Mouse (Mus musculus) neural tube, embryonic 11.5 days (tissue): Measurements from ENCODE around the gene Psen2. TPM values are rescaled to one million over a fixed set of nuclear protein-coding genes. Genes with fewer than 3 reads are reported as not detected.
A peak's percentile ranks its signal among the peaks of the same experiment; 100 is the strongest.

Source experiments
- ATAC-seq: fragments of 200-750 bp; cut with Nextera tagmentation; 2 replicates; pipeline ENCODE4 v1.8.0; 2017; ENCODE audit warnings: moderate number of reproducible peaks, mild to moderate bottlenecking, moderate TSS enrichment, moderate library complexity; ENCODE audit not compliant: insufficient read depth, low FRiP score, low TSS enrichment
- DNase-seq: peaks from one replicate; pipeline ENCODE4 v3.0.0-alpha.2; 2015; ENCODE audit warnings: low spot score
- H3K27ac ChIP-seq: fragments of 300-500 bp; sonication (generic); 2 replicates; pipeline ENCODE4 v1.5.1; 2014; ENCODE audit warnings: low read depth, mild to moderate bottlenecking, low read length
- H3K27me3 ChIP-seq: fragments of 300-500 bp; sonication (generic); 2 replicates; pipeline ENCODE4 v1.6.1; 2014; ENCODE audit warnings: mild to moderate bottlenecking, low read length, mixed read lengths; ENCODE audit not compliant: control insufficient read depth, insufficient read depth
- H3K36me3 ChIP-seq: fragments of 300-500 bp; sonication (generic); 2 replicates; pipeline ENCODE4 v1.6.1; 2014; ENCODE audit warnings: mild to moderate bottlenecking, low read length, moderate library complexity, mixed read lengths; ENCODE audit not compliant: control insufficient read depth, insufficient read depth
- H3K4me1 ChIP-seq: fragments of 300-500 bp; sonication (generic); 2 replicates; pipeline ENCODE4 v1.6.1; 2014; ENCODE audit warnings: low read length, mixed read lengths; ENCODE audit not compliant: control insufficient read depth, insufficient read depth
- H3K4me2 ChIP-seq: fragments of 300-500 bp; sonication (generic); 2 replicates; pipeline ENCODE4 v1.6.1; 2014; ENCODE audit warnings: low read depth, mild to moderate bottlenecking, moderate library complexity
- H3K4me3 ChIP-seq: fragments of 300-500 bp; sonication (generic); 2 replicates; pipeline ENCODE4 v1.5.1; 2014; ENCODE audit warnings: low read depth, low read length
- H3K9ac ChIP-seq: fragments of 300-500 bp; sonication (generic); 2 replicates; pipeline ENCODE4 v1.6.1; 2014; ENCODE audit warnings: mild to moderate bottlenecking, low read length
- H3K9me3 ChIP-seq: fragments of 300-500 bp; sonication (generic); 2 replicates; pipeline ENCODE4 v1.6.1; 2016; ENCODE audit warnings: low read length; ENCODE audit not compliant: control insufficient read depth
- WGBS: fragments of 180-500 bp; shearing (Covaris S2); extraction: QIAGEN DNeasy Blood & Tissue Kit; methylation state at CpG from one replicate; pipeline ENCODE4 v1.1.7; 2014; 5-methylcytosine and 5-hydroxymethylcytosine counted together
- polyA plus RNA-seq: library from polyadenylated mRNA; unstranded; fragments of >200 nt; fragmentation: Nextera tagmentation; extraction: Ambion mirVana; gene quantifications from 2 replicates; pipeline ENCODE4 v1.2.1, GENCODE M21; 2014

Psen2 gene
- polyA plus RNA-seq, 1 experiment from 2014 or later, result 7.5 TPM

DNA sequence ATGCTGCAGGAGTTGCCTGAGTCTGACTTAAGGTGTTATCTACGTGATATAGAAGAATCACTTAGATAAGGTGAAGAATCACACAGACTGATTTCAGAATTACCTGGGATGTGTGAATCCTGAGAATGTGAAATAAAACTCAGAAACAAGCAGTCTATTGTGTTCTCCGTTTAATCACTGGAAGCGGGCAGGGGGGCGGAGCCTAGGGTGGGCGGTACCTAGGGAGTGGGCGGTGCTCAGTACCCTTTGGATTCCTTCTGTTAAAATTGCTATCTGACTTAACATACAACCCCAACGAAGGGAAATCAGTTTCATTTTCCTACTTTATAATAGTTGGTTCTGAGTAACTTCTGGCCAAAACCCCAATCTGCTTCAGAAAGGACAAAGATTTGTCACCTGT, 2.2 kb upstream of the Psen2 start:
- H3K27ac ChIP-seq, result no peak overlapping the region
- no peaks in the 10 kb centered on the region for H3K27me3 ChIP-seq
- no peaks in the 10 kb centered on the region for H3K4me1 ChIP-seq
- H3K4me2 ChIP-seq, result no peak overlapping the region
- DNase-seq (peak; percentile 55), ATAC-seq (no peak)
- WGBS, result 14% methylated on average over 7 of the region's 7 CpGs
- H3K36me3 ChIP-seq, result no peaks in the 10 kb centered on the region
- H3K9me3 ChIP-seq, result no peaks in the 10 kb centered on the region
- no peak overlapping the region for H3K4me3 ChIP-seq
- H3K9ac ChIP-seq, result no peak overlapping the region

DNA sequence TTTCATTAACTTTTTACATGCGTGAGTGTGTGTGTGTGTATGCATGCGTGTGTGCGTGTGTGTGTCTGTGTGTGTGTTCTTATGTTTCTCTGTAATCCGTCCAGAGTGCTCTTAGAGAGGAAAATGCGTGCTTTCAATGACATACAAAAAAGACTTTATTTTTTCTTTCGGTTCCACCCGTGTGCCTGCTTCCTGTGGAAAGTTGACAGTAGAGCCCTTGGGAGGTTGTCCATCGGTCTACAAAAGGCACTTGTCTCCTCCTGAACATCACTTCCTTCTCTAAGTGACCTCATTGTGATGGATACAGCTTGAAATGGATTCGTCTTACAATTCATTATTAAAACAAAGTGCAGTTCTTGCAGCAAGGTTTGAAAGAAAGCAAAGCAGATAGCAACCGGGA, 1.6 kb upstream of the Psen2 start:
- H3K4me3 ChIP-seq, result no peak overlapping the region
- ATAC-seq (no peak), DNase-seq (no peak)
- no peaks in the 10 kb centered on the region for H3K36me3 ChIP-seq
- H3K27me3 ChIP-seq, result no peaks in the 10 kb centered on the region
- H3K4me2 ChIP-seq, result no peak overlapping the region
- H3K9me3 ChIP-seq, result no peaks in the 10 kb centered on the region
- H3K4me1 ChIP-seq, result no peaks in the 10 kb centered on the region
- WGBS, result 73% methylated on average over 10 of the region's 10 CpGs
- H3K27ac ChIP-seq, result no peak overlapping the region
- no peak overlapping the region for H3K9ac ChIP-seq

DNA sequence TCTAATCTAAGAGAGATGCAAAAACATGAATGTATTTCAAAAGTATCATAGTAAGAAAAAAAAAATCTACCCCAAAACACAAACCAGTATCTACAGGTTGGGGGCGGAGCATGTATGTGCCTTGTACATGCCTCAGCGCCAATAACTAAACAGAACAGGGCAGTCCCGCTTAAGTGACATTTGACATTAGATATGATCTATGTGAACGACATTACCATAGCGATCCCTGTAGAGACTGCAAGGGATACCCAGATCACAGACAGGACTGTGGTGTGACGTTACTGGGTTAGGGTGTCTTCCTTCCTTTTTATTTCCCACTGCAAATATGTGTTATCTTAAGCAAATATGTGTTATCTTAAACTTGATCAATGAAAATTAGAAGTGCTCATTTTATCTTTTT, 1.2 kb upstream of the Psen2 start:
- H3K4me2 ChIP-seq, result no peak overlapping the region
- no peak overlapping the region for H3K4me3 ChIP-seq
- H3K27me3 ChIP-seq, result no peaks in the 10 kb centered on the region
- no peaks in the 10 kb centered on the region for H3K36me3 ChIP-seq
- H3K9me3 ChIP-seq, result no peaks in the 10 kb centered on the region
- H3K27ac ChIP-seq, result no peak overlapping the region
- DNase-seq (no peak), ATAC-seq (no peak)
- H3K4me1 ChIP-seq, result no peaks in the 10 kb centered on the region
- H3K9ac ChIP-seq, result no peak overlapping the region
- 92% methylated on average over 6 of the region's 6 CpGs for WGBS

DNA sequence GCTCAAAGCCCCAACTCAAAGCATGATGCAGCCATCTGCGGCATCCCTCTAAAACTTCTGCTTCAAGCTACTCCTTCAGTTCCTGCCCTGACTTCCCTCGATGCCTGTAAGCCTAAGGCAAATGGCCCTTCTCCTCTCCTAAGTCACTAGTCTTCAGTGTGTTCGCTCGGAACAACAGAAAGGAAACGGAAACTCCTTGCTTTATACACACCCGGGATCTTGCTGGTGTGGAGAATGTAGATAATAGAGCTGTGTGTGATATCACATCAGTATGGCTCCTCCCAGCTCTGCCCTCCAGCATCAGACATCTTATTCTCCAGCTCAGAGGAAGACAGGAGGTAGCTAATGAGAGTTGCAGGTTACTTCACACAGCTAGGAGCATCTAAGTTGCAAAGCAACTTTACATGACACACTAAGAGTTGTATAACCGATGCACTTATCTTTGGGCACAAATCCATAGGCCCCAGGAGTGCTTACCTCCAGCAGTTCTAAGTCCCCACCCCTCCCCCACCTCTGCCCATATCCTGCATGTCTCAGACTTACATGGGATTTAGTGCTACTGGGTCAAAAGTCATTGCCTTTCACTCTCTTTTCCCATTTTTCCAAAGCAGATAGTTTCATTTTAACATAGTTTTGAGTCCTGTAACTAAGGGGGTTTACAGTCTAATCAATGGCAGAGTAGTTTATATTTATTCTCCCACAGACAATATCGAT, 1.2 kb downstream of the Psen2 start:
- DNase-seq, result no peak
- H3K9ac ChIP-seq, result no peak overlapping the region
- no peaks in the 10 kb centered on the region for H3K9me3 ChIP-seq
- ATAC-seq, result no peak
- no peaks in the 10 kb centered on the region for H3K4me1 ChIP-seq
- no peak overlapping the region for H3K4me2 ChIP-seq
- H3K27ac ChIP-seq, result no peak overlapping the region
- no peaks in the 10 kb centered on the region for H3K27me3 ChIP-seq
- H3K36me3 ChIP-seq, result no peaks in the 10 kb centered on the region
- H3K4me3 ChIP-seq, result no peak overlapping the region
- WGBS, result 85% methylated on average over 8 of the region's 8 CpGs

DNA sequence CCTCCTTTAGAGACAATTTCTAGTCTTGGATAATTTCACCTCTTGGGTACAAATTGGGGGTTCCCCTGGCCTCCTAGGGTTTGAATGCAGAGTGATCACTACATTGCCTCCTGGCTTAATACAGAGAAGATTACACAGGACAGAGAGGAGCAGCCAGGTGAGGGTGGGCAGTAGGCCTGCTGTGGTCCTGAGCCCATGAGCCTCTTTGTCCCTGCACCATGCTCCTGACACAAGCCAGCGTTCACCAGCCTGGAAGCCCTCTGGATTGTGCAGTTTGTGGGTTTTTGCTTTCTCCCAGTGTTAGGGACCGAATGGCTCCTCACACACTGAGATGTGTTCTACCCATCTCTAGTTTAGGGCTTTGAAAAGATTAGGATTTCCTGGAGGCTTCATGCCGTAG, 1.8 kb downstream of the Psen2 start:
- WGBS, result 80% methylated on average over 3 of the region's 3 CpGs
- no peak overlapping the region for H3K9ac ChIP-seq

DNA sequence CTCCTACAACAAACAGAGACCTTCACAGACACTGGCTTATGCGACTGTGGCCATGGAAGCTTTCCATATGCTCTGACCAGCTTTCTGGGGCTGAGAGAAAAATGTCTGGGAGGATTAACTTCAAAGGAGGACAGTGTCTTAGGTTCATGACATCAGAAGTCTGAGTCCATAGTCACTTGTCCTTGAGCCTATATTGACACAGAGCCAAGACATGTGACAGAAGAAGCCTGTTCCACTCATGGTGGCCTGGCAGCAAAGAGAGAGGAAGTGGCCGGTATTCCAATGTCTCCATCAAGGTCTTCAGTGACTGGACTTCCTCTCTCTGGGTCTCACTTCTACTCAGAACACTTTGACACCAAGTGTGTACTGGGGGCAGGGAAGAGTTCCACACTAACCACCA, 2.4 kb downstream of the Psen2 start:
- Histone ChIP-seq H3K9ac (no peak overlapping the region), H3K27ac (no peak overlapping the region), H3K9me3 (no peaks in the 10 kb centered on the region), H3K4me2 (no peak overlapping the region), H3K36me3 (no peaks in the 10 kb centered on the region), H3K4me3 (no peak overlapping the region), H3K27me3 (no peaks in the 10 kb centered on the region), H3K4me1 (no peaks in the 10 kb centered on the region)
- no peak for ATAC-seq
- 88% methylated on average over 2 of the region's 2 CpGs for WGBS
- no peak for DNase-seq

More for the DNA sequence above, 1.8 kb downstream of the Psen2 start:
- Histone ChIP-seq H3K4me1 (no peaks in the 10 kb centered on the region), H3K36me3 (no peaks in the 10 kb centered on the region), H3K27me3 (no peaks in the 10 kb centered on the region), H3K9me3 (no peaks in the 10 kb centered on the region), H3K4me2 (no peak overlapping the region), H3K4me3 (no peak overlapping the region), H3K27ac (no peak overlapping the region)
- DNase-seq (no peak), ATAC-seq (no peak)

DNA sequence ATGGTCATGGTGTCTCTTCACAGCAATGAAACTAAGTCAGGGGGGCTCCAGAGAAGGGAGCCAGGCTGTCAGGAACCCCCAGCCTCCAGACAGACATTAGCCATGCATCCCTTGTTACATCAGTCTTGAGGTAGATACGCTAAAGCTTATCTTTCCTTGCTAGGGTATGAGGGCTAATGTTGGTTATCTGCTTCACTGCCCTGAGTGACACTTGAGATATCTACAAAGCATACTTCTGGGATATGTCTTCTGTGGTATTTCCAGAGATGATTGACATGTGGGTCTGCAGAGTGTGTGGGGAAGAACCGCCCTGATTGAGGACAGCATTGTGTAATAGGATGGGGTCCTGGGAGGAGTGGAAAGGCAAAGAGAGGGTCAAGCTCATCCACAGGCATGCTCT, 3.5 kb downstream of the Psen2 start:
- Histone ChIP-seq H3K4me3 (no peak overlapping the region), H3K27ac (no peak overlapping the region), H3K4me1 (peaks cover 3% of the 10 kb centered on the region; the same call in 1 of the 2 replicates), H3K36me3 (no peaks in the 10 kb centered on the region), H3K9ac (no peak overlapping the region), H3K9me3 (no peaks in the 10 kb centered on the region), H3K27me3 (peaks cover 7% of the 10 kb centered on the region), H3K4me2 (no peak overlapping the region)
- 89% methylated on average over 2 of the region's 2 CpGs for WGBS
- DNase-seq (no peak), ATAC-seq (no peak)

DNA sequence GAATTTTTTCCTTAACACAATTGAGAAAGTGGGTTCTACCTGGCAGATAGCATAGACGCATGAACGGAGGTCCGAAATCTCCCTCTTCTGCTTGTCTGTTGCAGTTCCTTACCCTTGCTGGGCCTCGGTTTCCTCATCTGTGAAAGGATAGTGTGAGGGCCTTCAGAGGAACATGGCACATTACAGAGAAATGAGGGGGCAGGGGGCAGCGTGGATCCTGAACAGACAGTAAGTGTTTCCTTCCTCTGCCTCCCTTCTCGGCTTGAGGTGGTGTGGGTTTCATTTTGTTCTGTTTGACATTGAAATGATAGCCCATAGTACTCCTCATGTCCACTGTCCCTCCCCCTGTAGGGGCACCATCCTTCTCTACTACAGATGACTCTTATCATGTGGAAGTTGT, 5.8 kb downstream of the Psen2 start:
- 88% methylated on average over 6 of the region's 6 CpGs for WGBS
- Histone ChIP-seq H3K4me2 (no peak overlapping the region), H3K27me3 (peaks cover 7% of the 10 kb centered on the region), H3K27ac (no peak overlapping the region), H3K4me3 (no peak overlapping the region), H3K9ac (no peak overlapping the region), H3K9me3 (no peaks in the 10 kb centered on the region), H3K36me3 (no peaks in the 10 kb centered on the region), H3K4me1 (peaks cover 3% of the 10 kb centered on the region; the same call in 1 of the 2 replicates)
- no peak for ATAC-seq
- no peak for DNase-seq

DNA sequence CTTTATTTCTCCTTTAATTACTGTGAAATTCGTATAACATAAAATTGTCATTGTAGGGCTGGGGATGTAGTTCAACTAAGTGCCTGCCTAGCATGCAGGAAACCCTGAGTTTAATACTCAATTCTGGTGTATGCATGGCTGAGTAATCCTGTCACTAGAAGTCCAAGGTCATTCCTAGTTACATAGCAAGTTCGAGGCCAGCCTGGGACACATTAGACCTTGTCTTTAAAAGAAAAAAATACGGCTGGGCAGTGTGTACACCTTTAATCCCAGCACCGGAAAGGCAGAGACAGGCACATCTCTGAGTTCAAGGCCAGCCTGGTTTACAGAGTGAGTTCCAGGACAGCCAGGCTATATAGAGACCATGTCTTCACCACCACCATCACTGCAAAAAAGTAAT, 6.4 kb downstream of the Psen2 start:
- H3K27me3 ChIP-seq, result peaks cover 7% of the 10 kb centered on the region
- no peaks in the 10 kb centered on the region for H3K9me3 ChIP-seq
- peak overlapping the region; percentile 93 for H3K4me2 ChIP-seq
- peak overlapping the region; percentile 82; the same call in 1 of the 2 replicates for H3K4me3 ChIP-seq
- peak overlapping the region; percentile 64; the same call in 1 of the 2 replicates for H3K9ac ChIP-seq
- H3K4me1 ChIP-seq, result peaks cover 3% of the 10 kb centered on the region; the same call in 1 of the 2 replicates
- no peaks in the 10 kb centered on the region for H3K36me3 ChIP-seq
- no peak overlapping the region for H3K27ac ChIP-seq
- 64% methylated on average over 4 of the region's 4 CpGs for WGBS
- ATAC-seq (no peak), DNase-seq (no peak)
